Mouse (Mus musculus): ENCODE measurements around the gene Eml6.
"Not testable (repeated sequence)": the region's sequence is repeated elsewhere in the genome, so short reads cannot be mapped to it uniquely, and the experiment has no call there.

Gene Eml6

DNA sequence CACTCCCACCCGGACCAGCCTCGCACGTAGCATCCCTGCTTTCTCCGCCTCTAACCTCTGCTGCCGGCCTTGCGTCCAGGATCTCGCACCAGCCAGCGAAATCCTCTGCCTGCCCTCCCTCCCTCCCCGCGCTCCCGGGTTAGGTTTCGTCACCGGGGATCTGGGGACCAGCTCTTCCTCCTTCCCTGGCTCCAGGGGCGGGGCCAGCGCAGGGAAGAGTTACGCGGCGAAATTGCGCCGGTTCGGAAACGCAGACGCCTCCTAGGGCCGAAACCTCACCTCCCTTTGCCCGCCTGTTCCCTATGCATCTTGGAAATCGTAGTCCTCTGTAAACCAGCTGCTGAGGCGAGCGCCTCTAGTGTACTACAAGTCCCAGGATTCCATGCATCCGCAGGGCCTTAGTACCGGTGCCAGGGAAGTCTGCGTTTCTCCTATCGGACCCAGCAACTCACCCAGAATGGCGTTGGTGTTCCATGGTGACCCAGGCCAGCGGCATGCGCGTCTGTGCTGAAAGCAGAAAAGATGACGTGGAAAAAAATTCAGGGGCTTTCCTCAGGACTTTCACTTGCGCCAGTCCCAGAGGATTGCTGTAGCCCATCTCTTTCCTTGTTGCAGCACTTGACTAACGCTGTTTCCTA is at the start of gene Eml6:
TSS of gene Eml6 (minus strand) at position 199 of the 638 bp plus-strand sequence.
- DNase-seq = peak; percentile 98

DNA sequence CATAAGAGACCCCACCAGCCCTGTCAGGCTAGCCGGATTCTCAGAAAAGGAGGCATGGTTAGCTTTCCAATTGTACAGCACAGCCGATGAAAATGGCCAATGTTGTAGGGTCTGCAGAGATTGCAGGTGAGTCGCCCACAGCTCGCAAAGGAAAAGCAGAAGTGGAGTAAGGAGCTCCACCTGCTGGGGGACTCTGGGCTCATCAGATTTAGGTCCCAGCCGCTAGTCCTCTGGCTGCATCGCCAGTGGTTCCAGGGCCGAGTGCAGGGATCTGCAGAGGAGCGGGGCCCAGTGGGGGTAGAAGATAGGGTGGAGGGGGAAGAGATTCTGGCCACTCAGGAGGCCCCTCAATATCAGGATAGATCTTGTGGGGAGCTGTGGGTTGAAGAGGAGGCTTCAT is 31.5 kb upstream of the Eml6 start:
- no peak for DNase-seq

DNA sequence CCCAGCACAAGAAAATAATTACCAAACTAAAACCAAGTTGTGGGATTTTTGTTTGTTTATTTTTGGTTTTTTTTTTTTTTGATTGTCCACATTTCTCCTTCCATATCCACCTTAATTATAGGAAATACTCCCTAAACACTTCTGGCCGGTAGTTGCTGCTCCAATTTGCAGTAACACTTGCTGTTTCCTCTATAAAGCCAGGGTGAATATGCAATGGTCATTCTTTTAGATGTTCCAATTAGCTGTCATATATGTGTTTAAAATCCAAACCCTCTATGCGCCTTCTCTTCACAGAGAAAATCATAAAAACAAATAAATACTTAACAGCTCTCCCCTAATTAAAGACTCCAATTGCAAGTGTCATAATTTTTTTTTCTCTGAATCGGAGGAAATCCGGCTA is 689 bp downstream of the Eml6 start:
- no peak for DNase-seq

DNA sequence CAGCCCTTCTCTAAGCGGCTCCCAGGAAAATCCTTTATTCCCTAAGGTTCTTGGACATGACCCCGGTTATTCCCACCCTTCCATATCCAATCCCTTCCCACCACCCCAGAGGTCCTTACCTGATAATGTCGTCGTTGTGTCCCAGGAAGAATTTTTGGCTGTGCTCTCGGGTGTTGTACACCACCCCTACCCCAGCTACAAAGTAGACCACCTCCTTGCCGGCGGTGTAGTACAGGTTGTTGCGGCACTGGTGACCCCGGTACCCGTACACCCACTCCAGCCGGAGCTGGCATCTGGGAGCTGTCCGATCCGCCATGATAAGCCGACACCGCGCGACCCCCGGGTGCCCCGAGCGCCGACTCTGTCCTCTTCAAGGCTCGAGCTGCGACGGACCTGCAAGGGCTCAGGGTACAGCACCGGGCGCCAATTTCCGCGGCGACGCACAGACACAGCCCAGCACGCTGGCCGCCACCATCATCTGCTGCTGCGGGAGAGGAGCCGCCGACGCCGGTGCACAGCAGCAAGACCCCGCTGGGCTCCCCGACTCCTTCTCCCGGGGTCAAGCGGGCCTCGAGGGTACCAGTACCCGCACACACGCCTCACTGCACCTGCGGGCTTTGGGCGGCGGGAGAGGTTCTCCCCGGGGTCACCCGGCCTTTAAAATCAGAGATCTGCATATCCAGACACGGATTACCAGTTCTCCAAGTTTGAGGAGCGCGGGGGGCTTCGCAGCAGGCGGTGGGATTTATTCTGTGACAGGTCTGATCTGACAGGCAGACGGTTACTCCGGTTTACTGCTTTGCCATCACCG is 1.4 kb downstream of the Eml6 start:
- DNase-seq = peak; percentile 27

DNA sequence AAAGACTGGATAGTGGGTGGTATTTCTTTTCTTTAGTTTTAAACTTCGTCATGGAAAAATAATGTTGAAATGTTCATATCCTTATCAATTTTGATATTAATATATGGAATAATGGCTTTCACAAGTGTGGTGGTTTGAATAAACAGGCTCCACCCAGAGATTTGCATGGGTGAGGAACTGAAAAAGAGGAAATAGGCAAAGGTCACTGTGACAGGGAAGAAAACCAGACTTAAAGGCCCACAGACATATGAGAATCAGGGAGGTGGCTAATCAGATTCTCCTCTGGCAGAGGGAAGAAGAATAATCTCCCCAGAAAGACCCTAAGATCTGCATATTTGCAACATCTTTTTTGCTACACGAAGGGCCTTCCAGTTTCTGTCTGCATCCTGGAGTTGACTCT is 39.6 kb downstream of the Eml6 start:
- no peak for DNase-seq

DNA sequence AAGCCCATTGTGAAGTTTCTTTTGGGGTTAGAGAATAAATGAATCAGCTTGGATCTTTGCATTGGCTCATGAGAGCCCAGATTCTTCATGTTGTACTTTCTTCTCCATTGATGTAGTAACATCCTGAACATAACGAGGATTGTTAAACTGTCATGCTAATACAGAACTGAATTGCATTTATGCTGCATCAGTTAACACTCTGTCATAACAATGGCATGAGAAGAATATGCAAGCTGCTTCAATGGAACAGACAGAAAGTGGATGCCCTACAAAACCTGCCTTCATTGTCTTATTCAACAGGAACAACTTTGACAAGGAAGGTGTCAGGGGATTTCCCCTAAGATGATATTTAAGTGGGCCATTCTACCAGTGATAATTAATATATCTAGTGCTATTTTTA is 57.0 kb downstream of the Eml6 start:
- no peak for DNase-seq

DNA sequence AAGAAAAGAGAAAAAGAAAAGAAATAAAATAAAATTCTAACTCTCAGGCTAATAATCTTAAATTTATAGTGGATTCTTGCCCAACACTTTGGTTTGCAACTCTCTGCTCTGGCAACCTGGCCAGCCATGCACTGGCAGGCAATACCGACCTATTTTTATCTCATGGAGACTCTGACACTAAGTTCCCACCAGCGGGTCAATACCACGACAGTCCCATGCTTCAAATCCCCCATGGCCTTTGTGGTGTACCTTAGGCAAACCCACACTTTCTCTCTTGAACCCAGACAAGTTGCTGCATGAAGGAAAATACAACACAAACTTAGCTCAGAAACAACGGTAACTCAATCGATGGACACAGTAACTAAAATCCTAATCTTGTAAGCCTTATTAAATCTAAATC is 66.5 kb downstream of the Eml6 start:
- DNase-seq = no peak

DNA sequence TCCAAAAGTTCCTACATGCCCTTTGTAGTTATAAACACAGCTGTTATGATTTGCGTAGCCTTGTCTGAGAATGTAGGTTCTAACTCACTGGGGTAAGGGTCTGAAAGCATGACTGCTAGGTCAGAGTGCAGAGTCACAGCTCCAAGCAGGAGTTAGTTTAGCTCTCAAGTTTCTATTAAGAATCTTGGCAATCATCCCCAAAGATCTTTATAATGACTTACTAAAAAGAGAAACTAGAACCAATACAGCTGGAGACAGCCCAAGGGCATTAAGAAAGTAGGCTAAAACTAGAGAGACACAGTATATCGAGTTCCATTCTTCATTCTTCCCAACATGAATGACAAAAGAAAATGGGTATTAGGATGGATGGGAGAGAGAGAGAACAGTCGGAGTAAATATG is 81.2 kb downstream of the Eml6 start:
- DNase-seq = no peak

DNA sequence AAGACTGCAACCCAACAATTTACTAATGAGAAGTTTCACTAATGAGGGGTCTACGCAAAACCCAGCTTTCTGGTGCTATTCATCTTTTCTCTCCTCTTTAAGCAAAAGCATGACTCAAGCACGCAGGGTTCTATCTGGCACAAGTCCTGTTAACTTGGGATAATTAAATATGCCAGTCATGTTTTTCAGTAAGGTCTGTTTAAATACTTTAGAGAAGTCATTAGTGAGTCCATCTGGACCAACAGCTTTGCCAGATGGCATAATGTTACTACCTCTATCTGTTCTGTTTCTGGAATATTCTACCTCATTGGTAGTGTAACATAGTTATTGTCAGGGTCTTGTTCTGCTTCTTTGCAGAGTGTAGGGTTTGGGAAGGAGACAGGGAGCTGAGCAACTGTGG is 101.5 kb downstream of the Eml6 start:
- DNase-seq = no peak

DNA sequence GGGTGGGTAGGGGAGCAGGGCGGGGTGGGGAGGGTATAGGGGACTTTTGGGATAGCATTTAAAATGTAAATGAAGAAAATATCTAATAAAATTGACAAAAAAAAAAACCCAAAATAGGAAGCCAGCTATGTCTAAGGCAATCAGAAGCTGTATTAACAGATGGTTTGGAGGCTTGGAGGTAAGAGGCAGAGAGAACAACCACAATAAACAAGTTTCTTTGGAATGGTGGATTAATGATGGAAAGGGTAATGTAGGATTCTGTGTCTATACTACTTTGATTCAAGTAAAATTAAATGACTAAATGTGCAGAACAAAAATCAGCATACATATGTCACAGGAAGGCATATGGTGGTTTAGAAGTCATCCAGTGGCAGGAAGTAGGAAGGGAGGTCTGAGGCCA is 102.0 kb downstream of the Eml6 start:
- no peak for DNase-seq

DNA sequence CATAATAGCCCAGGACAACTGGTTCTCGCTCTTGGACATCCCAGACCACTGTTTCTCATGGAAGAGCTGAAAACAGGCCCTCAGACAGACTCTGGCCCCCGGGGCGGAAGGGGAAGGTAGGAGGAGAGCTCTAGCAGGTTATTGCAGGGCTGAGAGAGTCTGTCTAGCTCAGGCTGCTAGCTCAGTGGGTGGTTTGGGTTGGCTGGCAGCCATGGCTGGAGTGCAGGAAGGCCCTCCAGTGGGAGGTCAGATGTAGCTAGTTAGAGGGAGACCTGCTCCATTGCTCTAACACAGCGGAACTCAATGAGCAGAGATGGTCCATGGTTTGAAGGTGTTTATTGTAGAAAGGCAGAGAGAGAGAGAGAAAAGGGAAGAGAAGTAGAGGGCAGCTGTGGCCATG is 112.7 kb downstream of the Eml6 start:
- DNase-seq = no peak

DNA sequence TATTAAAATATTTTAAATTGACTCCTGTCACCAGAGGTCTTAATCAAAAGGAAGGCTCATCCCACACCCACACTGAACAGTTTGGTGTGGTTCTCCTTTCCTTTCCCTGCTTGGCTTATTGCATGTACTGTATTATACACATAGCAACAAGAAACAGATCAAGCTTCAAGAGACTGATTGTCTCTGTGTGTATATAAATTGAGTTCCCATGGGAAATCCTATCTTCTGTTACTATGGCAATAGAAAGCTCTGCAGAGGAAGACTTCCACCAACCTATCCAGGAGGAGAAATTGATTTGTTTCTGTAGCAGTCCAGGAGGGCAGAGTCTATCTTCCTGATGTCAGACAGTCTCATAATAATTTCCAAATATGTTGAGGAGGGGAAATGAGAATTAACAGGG is 116.5 kb downstream of the Eml6 start:
- DNase-seq = no peak

DNA sequence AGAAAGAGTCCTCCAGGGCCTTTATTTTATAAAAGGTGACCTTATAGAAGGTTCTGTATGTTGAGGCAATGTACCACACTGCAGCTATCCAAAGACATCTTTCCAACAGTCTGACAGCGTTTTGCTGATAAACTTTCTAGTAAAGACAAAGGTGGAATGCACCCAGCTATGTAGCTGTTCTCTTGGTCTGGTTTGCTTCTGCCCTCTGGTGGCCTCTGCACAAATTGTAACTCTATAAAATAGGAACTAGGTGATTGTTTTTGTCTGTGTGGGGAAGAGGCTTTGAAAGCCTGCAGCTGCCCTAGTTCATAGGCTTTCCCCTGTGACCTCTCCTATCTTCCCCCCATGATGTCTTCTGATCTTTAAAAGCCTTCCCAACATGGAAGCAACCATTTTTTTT is 140.7 kb downstream of the Eml6 start:
- DNase-seq = peak; percentile 12

DNA sequence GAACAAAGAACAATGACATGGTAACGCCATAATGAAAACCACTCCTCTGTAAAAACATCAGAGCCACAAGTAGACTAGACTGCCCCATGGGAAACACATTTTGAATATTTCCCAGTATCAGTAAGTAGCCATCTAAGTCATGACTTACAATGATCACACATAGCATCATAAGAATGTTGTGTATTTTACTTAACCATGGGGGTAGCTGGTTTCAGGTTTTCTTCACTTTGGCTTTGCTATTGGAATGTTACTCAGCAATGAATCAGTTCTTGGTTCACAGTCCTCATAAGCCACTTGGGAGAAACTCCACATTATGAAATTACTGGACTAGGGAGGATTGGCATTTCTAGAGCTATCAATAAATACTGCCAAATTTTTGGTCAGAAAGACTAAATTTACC is 141.5 kb downstream of the Eml6 start:
- no peak for DNase-seq

DNA sequence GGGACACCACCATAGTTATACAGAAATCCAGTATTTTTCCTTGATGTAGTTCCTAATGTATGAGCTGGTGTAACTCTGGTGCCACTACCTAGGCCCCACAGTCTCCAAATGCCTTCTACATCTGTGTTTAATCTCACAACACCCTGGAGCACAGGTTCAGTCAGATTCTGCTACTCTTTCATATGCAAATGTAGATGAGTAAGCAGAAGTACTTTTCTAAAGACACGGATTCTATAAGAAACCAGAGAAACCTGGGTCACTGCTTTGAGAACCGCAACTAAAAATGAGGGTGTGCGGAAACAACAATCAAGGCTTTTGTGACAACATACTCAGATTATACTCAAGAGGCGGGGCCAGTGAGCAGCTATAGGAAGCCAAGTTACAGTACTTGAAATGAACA is 142.8 kb downstream of the Eml6 start:
- DNase-seq = no peak

DNA sequence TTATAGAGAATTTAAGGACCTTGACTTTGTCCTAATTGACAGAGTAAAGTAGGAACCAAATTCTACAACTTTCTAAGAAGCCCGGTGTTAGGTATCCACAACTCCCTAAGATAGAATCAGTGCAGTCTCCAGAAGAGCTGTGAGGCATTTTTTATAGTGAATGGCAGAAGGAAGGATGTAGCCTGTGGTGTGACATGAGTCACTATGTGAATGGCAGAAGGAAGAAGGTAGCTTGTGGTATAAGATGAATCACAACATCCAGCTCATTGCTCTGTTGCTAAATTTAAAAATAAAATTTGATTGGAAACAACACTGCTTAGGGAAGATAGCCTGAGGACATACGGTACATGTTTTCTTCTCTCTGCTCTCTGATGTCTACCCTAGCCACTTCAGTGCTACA is 146.2 kb downstream of the Eml6 start:
- no peak for DNase-seq

DNA sequence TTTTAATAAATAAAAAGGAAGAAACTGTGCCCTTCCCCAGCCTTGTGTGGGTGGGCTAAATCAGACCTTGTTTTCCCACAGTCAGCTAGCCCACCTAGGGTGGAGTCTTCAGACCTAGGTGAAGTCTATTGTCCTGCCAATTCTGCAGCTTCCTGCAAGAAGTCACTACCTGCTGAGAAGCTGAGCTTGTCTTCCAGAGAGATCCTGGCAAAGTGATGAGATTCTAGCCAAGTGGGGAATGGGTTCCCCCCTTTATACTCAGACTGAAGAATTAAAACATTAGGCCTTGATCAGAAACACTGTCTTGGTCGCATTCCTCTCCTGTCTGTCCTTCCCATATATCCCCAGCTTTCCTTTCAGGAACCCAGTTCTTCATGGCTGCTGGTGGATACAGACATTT is 147.9 kb downstream of the Eml6 start:
- DNase-seq = no peak

DNA sequence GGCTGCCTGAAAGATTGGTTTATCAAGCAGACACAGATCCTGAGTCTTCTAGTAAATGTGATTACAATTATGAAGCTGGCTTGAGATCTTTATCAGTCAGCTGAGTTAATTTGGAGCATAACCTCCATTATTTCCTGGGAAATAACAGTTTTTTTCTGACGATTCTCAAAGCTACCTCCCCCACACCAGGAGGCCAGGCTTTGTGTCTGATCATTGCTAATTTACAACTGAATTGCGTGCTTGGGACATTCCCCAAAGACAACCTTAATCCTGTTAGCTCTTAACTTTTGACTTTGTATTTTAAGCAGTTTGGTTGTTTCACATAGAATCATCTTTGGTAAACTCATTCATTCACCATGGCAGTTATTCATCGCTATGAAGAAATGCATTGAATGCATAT is 148.6 kb downstream of the Eml6 start:
- DNase-seq = no peak

DNA sequence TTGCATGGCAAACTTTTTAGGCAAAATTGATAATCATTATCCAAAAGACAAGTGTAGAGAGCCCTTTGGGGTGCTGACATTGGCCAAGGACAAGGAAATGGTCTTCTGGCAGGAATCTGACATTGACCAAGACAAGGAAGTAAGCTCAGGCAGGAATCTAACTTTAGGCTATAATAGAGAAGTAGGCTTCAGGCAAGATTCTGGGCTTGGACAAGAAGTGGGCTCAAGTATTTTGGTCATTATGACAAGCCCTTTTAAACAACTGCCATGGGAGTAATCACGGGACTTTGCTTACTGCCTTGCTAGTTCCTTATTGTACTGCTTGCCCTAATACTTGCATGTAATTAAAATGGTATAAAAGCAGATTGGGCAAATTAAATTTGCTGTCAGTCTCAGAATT is 151.1 kb downstream of the Eml6 start:
- not testable (repeated sequence) for DNase-seq

DNA sequence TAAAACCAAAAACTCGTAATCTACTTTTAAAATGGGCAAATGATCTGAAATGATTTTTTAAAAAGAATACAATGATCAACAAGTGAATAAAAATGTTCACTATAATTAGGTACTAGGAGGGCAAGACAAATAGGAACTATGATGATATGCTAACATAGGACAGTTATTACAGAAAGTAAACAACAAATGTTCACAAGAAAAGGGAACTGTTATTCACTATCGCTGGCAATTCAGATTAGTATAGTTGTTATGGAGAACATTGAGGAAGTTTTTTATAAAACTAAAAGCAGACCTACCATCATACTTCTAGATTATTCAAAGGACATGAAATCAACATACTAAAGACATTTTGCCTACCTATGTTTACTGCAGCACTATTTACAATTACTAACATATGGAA is 155.7 kb downstream of the Eml6 start:
- no peak for DNase-seq

DNA sequence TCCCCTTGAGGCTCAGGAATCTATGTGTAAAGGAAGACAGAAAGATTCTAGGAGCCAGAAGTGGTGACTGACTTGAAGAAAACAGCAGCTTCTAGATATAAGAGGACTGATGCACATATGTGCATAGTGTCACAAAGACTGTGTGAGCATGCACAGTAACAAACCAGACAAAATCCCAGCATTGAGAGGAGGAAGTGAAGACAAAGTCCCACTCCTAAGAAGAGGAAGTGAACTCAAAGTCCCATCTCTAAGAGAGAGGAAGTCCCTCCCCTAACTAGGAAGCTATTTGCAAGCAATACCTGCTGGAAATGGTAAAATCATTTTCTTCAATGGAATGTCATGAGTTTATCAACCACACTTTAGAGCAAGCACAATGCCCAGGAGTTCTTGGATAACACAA is 161.6 kb downstream of the Eml6 start:
- DNase-seq = no peak

DNA sequence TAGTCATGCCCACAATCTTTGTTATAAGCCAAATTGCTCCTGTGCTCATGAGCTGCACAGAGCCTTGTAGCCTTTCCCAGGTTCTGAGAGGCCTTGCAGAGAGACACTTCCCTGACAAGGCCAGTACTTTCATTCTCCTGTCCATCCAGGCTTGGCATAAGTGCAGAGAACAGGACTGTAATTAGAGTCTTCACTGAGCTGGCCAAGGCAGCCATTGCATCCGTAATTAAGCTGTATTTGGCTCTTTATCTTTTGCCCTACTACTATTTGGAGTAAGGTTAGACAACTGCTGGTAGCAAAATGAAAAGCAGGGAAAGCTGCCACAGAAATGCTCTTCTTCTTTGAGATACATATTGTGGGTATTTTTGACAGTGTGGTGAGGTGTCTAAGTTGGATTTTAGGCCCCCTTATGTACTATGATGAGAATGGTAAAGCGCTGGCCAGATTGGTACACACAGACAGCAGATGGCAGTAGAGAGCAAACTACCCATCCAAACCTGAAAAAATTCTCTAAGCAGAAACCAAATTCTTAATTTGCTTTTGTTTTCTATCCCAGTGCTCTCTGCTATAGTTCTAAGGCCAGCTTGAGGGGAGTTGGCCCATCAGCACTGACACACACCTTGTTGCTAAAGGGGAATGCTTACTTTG is 164.0 kb downstream of the Eml6 start:
- no peak for DNase-seq

DNA sequence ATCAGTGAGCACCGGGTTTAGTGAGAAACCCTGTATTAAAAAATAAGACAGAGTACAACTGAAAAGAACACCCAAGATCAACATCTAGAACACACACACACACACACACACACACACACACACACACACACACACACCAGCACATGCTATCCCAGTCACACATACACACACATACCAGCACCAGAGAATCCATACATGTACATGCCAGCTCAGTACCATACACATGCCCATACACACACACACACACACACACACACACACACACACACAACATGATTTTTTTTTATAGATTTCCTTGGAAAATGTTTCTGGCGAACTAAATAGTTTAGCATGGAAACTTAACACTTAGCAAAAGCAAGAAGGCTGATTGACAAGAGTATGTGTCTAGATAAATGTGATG is 164.8 kb downstream of the Eml6 start:
- DNase-seq = no peak

DNA sequence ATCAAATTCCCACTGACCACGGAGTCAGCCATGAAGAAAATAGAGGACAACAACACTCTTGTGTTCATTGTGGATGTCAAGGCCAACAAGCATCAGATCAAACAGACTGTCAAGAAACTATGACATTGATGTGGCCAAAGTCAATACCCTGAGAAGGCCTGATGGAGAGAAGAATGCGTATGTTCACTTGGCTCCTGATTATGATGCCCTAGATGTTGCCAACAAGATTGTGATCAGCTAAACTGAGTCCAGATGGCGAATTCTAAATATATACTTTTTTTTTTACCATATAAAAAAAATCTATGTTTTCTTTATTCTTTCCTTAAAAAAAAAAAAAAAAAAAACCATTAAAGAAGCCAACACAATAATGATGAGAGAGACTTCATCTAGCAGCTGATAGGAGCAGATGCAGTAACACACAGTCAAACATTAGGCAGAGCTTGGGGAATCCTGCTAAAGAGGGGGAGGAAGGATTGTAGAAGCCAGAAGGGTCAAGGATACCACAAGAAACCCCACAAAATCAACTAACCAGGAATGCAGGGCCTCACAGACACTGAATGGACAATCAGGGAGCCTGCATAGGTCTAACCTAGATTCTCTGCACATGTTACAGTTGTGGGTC is 185.1 kb downstream of the Eml6 start:
- no peak for DNase-seq
